Mouse (Mus musculus) stomach, postnatal 0 days (tissue): ENCODE results near the gene Narfl. TPM values are rescaled to one million over a fixed set of nuclear protein-coding genes. Genes with fewer than 3 reads are reported as not detected.
A peak's percentile ranks its signal among the peaks of the same experiment; 100 is the strongest.

Source experiments
- ATAC-seq: fragments of 200-750 bp; cut with Nextera tagmentation; 2 replicates; pipeline ENCODE4 v1.8.0; 2017; ENCODE audit not compliant: low FRiP score, low TSS enrichment
- DNase-seq: peaks from one replicate; pipeline ENCODE4 v3.0.0-alpha.2; 2016; ENCODE audit warnings: low spot score
- H3K27ac ChIP-seq: fragments of 300-500 bp; sonication (generic); replicated peaks from 2 replicates; pipeline ENCODE4 v1.5.1; 2014; ENCODE audit warnings: mild to moderate bottlenecking, control low read depth
- H3K27me3 ChIP-seq: fragments of 300-500 bp; sonication (generic); 2 replicates; pipeline ENCODE4 v1.6.1; 2014; ENCODE audit warnings: low read length; ENCODE audit not compliant: control insufficient read depth, insufficient read depth
- H3K36me3 ChIP-seq: fragments of 300-500 bp; sonication (generic); 2 replicates; pipeline ENCODE4 v1.6.1; 2014; ENCODE audit warnings: low read length, mixed read lengths; ENCODE audit not compliant: control insufficient read depth, insufficient read depth
- H3K4me1 ChIP-seq: fragments of 300-500 bp; sonication (generic); replicated peaks from 2 replicates; pipeline ENCODE4 v1.6.1; 2014; ENCODE audit warnings: antibody characterized with exemption; ENCODE audit not compliant: control insufficient read depth, insufficient read depth
- H3K4me2 ChIP-seq: fragments of 300-500 bp; sonication (generic); replicated peaks from 2 replicates; pipeline ENCODE4 v1.6.1; 2014; ENCODE audit warnings: low read depth, mild to moderate bottlenecking, control low read depth, moderate library complexity
- H3K4me3 ChIP-seq: fragments of 300-500 bp; sonication (generic); 2 replicates; pipeline ENCODE4 v1.5.1; 2014; ENCODE audit warnings: low read depth, low read length, control low read depth
- H3K9ac ChIP-seq: fragments of 300-500 bp; sonication (generic); 2 replicates; pipeline ENCODE4 v1.6.1; 2014; ENCODE audit warnings: mild to moderate bottlenecking, low read length, control low read depth, mixed read lengths
- H3K9me3 ChIP-seq: fragments of 300-500 bp; sonication (generic); 2 replicates; pipeline ENCODE4 v1.6.1; 2016; ENCODE audit warnings: low read length; ENCODE audit not compliant: control insufficient read depth
- CTCF ChIP-seq: IDR thresholded peaks from 2 replicates; pipeline ENCODE4 v1.5.1; 2016; ENCODE audit warnings: antibody characterized with exemption, low read depth, mild to moderate bottlenecking, moderate library complexity
- EP300 ChIP-seq: optimal IDR thresholded peaks from 2 replicates; pipeline ENCODE3; 2016; ENCODE audit warnings: antibody characterized with exemption
- WGBS: fragments of 180-500 bp; shearing (Covaris S2); extraction: QIAGEN DNeasy Blood & Tissue Kit; methylation state at CpG from one replicate; pipeline ENCODE4 v1.1.7; 2014; 5-methylcytosine and 5-hydroxymethylcytosine counted together
- polyA plus RNA-seq: library from polyadenylated mRNA; unstranded; fragments of >200 nt; fragmentation: Nextera tagmentation; extraction: Ambion mirVana; gene quantifications from 2 replicates; pipeline ENCODE4 v1.2.1, GENCODE M21; 2015

The Narfl gene
- polyA plus RNA-seq, 1 experiment from 2014 or later: 19.1 TPM

- no peak overlapping the region for H3K4me3 ChIP-seq
Observed at GRCm38 (mm10) chr17:25756378-25757242, 17.0 kb upstream of the Narfl start.

GRCm38 (mm10) chr17:25757691-25758090 lies 15.9 kb upstream of the Narfl start:
- no peaks in the 10 kb centered on the region for H3K9me3 ChIP-seq
- 36% methylated on average over 3 of the region's 3 CpGs for WGBS
- ATAC-seq: no peak

More at GRCm38 (mm10) chr17:25756378-25757242, 17.0 kb upstream of the Narfl start:
- no peaks in the 10 kb centered on the region for H3K27me3 ChIP-seq
- H3K9me3 ChIP-seq: no peaks in the 10 kb centered on the region
- DNase-seq: peak; percentile 43
- H3K36me3 ChIP-seq: no peaks in the 10 kb centered on the region
- no peak overlapping the region for H3K9ac ChIP-seq
- no peak overlapping the region for H3K4me2 ChIP-seq
- no peak for TF ChIP-seq EP300
- no peak for TF ChIP-seq CTCF
- H3K4me1 ChIP-seq: no peaks in the 10 kb centered on the region
- peak; percentile 59 for ATAC-seq
- 0 out of 2 replicates have a peak overlapping the region, but pooled peaks have one; percentile 4 for H3K27ac ChIP-seq
- 45% methylated on average over 9 of the region's 9 CpGs for WGBS

DNA sequence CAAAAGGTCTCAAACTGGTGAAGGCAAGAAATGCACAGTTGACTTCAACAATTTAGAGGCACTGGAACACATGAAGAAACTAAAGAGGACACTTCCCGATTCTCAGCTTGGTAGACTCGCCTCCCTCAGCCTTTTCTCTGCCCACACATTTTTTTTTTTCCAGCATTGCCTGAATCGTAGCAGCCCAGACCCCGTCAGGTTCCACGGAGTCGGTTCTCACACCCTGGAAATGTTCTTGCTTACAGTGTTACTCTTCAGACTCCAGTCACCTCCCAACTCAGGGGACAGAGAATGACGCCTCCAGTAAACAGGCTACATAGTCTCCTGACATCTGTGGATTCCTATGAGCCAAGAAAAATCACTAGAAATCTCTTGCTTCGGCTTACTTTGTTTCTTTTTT lies 13.4 kb upstream of the Narfl start:
- H3K4me2 ChIP-seq: no peak overlapping the region
- 68% methylated on average over 8 of the region's 8 CpGs for WGBS
- no peaks in the 10 kb centered on the region for H3K36me3 ChIP-seq
- H3K27me3 ChIP-seq: no peaks in the 10 kb centered on the region
- no peaks in the 10 kb centered on the region for H3K4me1 ChIP-seq
- TF ChIP-seq CTCF: no peak
- TF ChIP-seq EP300: no peak
- no peak overlapping the region for H3K9ac ChIP-seq
- H3K4me3 ChIP-seq: no peak overlapping the region
- ATAC-seq: no peak
- no peak for DNase-seq
- H3K27ac ChIP-seq: no peak overlapping the region
- no peaks in the 10 kb centered on the region for H3K9me3 ChIP-seq

More at GRCm38 (mm10) chr17:25757691-25758090, 15.9 kb upstream of the Narfl start:
- H3K4me3 ChIP-seq: no peak overlapping the region
- H3K4me2 ChIP-seq: no peak overlapping the region
- H3K36me3 ChIP-seq: no peaks in the 10 kb centered on the region
- no peak for TF ChIP-seq CTCF
- no peak for TF ChIP-seq EP300
- no peak for DNase-seq
- no peak overlapping the region for H3K9ac ChIP-seq
- no peaks in the 10 kb centered on the region for H3K4me1 ChIP-seq
- no peaks in the 10 kb centered on the region for H3K27me3 ChIP-seq
- H3K27ac ChIP-seq: no peak overlapping the region

DNA sequence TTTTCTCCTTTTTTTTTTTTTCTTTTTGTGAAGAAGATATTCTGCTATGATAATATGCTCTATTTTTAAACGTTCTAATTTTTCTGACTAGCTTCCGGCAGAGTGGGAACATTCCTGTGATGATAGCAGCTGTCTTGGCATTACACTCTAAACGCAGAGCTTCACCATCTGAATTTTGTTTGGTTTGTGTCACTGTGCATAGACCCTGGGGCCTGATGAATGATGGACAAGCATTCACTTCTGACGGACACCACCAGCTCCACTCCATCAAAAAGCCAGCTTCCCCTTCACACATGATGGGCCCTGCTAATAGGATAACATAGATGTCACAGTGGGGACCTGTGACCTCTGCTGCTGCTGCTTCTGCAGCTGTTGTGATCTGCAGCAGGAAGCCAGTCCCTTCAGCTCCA lies 12.0 kb upstream of the Narfl start:
- Histone ChIP-seq H3K9ac (no peak overlapping the region), H3K9me3 (no peaks in the 10 kb centered on the region), H3K27ac (no peak overlapping the region), H3K4me3 (no peak overlapping the region), H3K4me2 (no peak overlapping the region), H3K27me3 (no peaks in the 10 kb centered on the region), H3K36me3 (no peaks in the 10 kb centered on the region), H3K4me1 (no peaks in the 10 kb centered on the region)
- no peak for TF ChIP-seq CTCF
- TF ChIP-seq EP300: no peak
- ATAC-seq (no peak), DNase-seq (no peak)
- WGBS: 30% methylated on average over 4 of the region's 4 CpGs

- Histone ChIP-seq H3K9ac (no peak overlapping the region), H3K4me3 (no peak overlapping the region), H3K9me3 (no peaks in the 10 kb centered on the region), H3K4me2 (no peak overlapping the region), H3K4me1 (no peaks in the 10 kb centered on the region), H3K27me3 (no peaks in the 10 kb centered on the region), H3K36me3 (no peaks in the 10 kb centered on the region), H3K27ac (no peak overlapping the region)
- no peak for DNase-seq
- no peak for ATAC-seq
- 34% methylated on average over 3 of the region's 3 CpGs for WGBS
- no peak for TF ChIP-seq EP300
- TF ChIP-seq CTCF: no peak
Observed at GRCm38 (mm10) chr17:25762591-25762990, 11.0 kb upstream of the Narfl start.

DNA sequence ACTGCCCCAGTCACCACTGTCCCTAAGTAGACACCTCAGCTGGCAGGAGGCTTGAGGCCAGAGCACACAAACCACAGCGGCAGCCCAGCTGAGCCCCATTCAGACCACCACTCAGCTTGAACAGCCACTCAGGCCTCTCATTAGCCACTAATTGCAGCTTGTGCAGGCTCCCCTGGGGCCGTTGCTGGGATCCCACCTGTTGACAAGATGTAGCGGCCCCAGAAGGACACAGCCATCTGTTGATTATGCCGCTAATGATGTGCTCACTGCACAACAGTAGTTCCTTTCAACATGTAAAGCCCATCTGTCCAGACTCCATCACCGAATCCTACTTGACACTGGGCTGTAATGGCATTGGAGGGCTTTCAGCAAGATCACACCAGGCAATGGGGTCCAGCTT lies 7.7 kb upstream of the Narfl start:
- ATAC-seq (no peak), DNase-seq (no peak)
- Histone ChIP-seq H3K4me3 (no peak overlapping the region), H3K27me3 (no peaks in the 10 kb centered on the region), H3K4me2 (no peak overlapping the region), H3K9me3 (no peaks in the 10 kb centered on the region), H3K9ac (no peak overlapping the region), H3K4me1 (no peaks in the 10 kb centered on the region), H3K27ac (no peak overlapping the region), H3K36me3 (no peaks in the 10 kb centered on the region)
- 74% methylated on average over 5 of the region's 5 CpGs for WGBS
- no peak for TF ChIP-seq EP300
